Mouse (Mus musculus) embryonic facial prominence, embryonic 10.5 days (tissue): ENCODE data around the gene 1700102P08Rik. TPM values are rescaled to one million over a fixed set of nuclear protein-coding genes. Genes with fewer than 3 reads are reported as not detected.

Experiments
- DNase-seq: peaks from one replicate; pipeline ENCODE4 v3.0.0-alpha.2; 2017; ENCODE audit warnings: low spot score
- H3K27ac ChIP-seq: fragments of 300-500 bp; sonication (generic); replicated peaks from 2 replicates; pipeline ENCODE4 v1.5.1; 2016; ENCODE audit warnings: mild to moderate bottlenecking
- H3K27me3 ChIP-seq: fragments of 300-500 bp; sonication (generic); replicated peaks from 2 replicates; pipeline ENCODE4 v1.6.1; 2016; ENCODE audit warnings: low read depth, mild to moderate bottlenecking; ENCODE audit not compliant: poor library complexity, severe bottlenecking
- H3K36me3 ChIP-seq: fragments of 300-500 bp; sonication (generic); replicated peaks from 2 replicates; pipeline ENCODE4 v1.6.1; 2016; ENCODE audit warnings: mild to moderate bottlenecking, moderate library complexity
- H3K4me1 ChIP-seq: fragments of 300-500 bp; sonication (generic); 2 replicates; pipeline ENCODE4 v1.6.1; 2016
- H3K4me3 ChIP-seq: fragments of 300-500 bp; sonication (generic); 2 replicates; pipeline ENCODE4 v1.5.1; 2016; ENCODE audit warnings: mild to moderate bottlenecking, moderate library complexity
- H3K9me3 ChIP-seq: fragments of 300-500 bp; sonication (generic); 2 replicates; pipeline ENCODE4 v1.6.1; 2016; ENCODE audit warnings: mild to moderate bottlenecking
- WGBS: fragments of 180-500 bp; shearing (Covaris S2); methylation state at CpG from one replicate; pipeline ENCODE4 v1.1.7; 2016; 5-methylcytosine and 5-hydroxymethylcytosine counted together
- polyA plus RNA-seq: library from polyadenylated mRNA; unstranded; fragments of >200 nt; fragmentation: Nextera tagmentation; extraction: Ambion mirVana; gene quantifications from 2 replicates; pipeline ENCODE4 v1.2.1, GENCODE M21; 2016

The 1700102P08Rik gene
- polyA plus RNA-seq: 0.67 and 1.0 TPM in 2 replicates

DNA sequence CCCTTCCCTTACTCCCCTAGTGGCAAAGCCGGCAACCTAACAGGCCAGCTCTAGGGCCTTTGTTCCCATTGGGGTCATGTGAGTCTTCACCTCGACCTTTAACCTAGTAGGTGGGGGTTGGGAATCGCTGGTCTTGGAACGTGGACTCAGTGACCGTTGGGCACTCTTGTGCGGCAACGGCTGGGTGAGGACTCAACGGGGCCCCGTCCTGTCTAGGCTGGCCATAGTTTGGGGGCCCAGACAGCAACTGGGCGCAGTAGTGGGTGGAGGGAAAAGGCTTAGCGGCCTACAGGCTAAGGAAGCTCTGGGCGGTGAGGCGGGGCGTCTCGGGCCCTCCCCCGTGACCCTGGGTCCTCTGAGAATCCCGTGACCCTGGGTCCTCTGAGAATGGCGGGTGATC, at the start of gene 1700102P08Rik:
TSS of gene 1700102P08Rik (plus strand) at position 130 of the 400 bp plus-strand sequence.
- H3K9me3 ChIP-seq: no peaks in the 10 kb centered on the region
- no peak for DNase-seq
- peaks cover 3% of the 10 kb centered on the region; the same call in 1 of the 2 replicates for H3K4me1 ChIP-seq
- H3K4me3 ChIP-seq: no peak within 1 kb of the TSS
- H3K27me3 ChIP-seq: no peaks in the 10 kb centered on the region
- 47% methylated on average over 18 of the region's 18 CpGs for WGBS
- H3K36me3 ChIP-seq: peaks cover 67% of the 10 kb centered on the region
- H3K27ac ChIP-seq: no peak within 1 kb of the TSS; the same call in 1 of the 2 replicates

DNA sequence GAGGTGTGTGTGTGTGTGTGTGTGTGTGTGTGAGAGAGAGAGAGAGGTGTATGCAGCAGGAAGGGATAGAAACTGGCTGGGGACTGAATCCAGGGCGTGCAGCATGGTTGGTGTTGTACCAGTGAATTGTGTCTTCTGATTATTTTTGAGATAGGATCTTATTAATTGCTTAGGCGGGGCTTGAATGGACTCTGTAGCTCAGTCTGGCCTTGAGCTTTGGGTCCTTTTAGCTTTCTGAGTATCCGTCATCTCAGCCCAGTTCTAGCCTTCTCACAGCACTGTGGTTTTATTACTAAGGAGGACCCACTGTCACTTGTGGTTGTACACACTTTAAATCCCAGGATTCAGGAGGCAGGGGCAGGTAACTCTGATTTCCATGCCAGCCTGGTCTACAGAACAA, 49.3 kb upstream of the 1700102P08Rik start:
- WGBS: 83% methylated on average over 3 of the region's 3 CpGs
- Histone ChIP-seq H3K4me1 (peaks cover 44% of the 10 kb centered on the region), H3K27ac (no peak overlapping the region; the same call in 1 of the 2 replicates), H3K9me3 (no peaks in the 10 kb centered on the region), H3K4me3 (no peak overlapping the region), H3K27me3 (no peaks in the 10 kb centered on the region), H3K36me3 (peaks cover 9% of the 10 kb centered on the region)
- DNase-seq: no peak

DNA sequence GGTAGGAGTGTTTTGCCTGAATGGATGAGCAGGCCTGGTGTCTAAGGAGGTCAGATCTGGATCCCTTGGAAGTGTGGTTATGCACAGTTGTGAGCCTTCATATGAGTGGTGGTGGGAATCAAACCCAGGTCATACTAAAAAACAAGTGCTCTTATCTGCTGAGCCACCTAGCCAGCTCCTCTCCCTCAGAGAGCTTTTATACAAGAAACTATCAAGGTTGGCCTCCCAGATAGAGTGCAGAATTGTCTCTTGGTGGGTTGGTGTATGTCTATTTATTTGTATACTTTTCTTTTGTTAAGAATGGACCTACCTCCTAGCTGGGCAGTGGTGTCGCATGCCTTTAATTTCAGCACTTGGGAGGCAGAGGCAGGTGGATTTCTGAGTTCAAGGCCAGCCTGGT, 48.8 kb upstream of the 1700102P08Rik start:
- H3K4me1 ChIP-seq: peaks cover 44% of the 10 kb centered on the region
- no peak overlapping the region for H3K27ac ChIP-seq
- 100% methylated on average over 1 of the region's 1 CpGs for WGBS

DNA sequence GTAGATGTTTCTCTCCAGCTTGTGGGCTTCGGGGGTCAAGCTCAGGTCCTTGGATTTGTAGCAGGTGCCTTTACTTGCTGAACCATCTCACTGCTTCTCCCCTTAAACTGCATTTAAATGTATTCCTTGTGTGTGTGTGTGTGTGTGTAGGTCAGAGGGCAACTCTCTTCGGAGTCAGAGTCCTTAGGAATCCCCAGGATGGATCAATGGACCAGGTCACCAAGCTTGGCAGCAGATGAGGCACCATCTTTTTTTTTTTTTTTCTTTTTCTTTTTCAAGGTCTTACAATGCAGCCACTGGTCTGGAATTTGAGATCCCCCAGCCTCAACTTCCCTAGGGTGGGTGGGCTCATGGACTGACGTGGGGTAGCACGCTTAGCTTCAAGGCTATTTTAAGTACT, 48.1 kb upstream of the 1700102P08Rik start:
- H3K9me3 ChIP-seq: no peaks in the 10 kb centered on the region
- 82% methylated on average over 4 of the region's 4 CpGs for WGBS
- peaks cover 11% of the 10 kb centered on the region for H3K36me3 ChIP-seq
- H3K27ac ChIP-seq: no peak overlapping the region
- no peak for DNase-seq
- H3K4me3 ChIP-seq: no peak overlapping the region
- no peaks in the 10 kb centered on the region for H3K27me3 ChIP-seq
- peaks cover 48% of the 10 kb centered on the region for H3K4me1 ChIP-seq

More for the DNA sequence above, 48.8 kb upstream of the 1700102P08Rik start:
- Histone ChIP-seq H3K36me3 (peaks cover 9% of the 10 kb centered on the region), H3K27me3 (no peaks in the 10 kb centered on the region), H3K4me3 (no peak overlapping the region), H3K9me3 (no peaks in the 10 kb centered on the region)
- DNase-seq: no peak

DNA sequence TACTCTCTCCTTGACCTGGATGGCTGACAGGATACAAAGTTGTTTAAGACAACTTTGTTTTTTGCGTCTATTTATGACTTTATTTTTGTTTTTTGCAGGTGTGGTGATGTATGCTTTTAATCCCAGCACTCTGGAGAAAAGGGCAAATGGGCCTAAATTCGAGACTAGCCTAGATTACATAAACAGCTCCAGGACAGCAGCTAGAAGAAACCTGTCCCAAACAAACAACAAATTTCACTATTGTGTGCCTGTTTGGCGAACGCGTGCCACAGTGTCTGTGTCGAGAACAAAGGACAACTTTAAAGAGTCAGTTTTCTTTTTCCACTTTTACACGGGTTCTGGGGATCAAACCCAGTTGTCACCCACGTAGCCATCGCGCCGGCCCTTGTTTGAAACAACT, 45.6 kb upstream of the 1700102P08Rik start:
- H3K9me3 ChIP-seq: no peaks in the 10 kb centered on the region
- peaks cover 26% of the 10 kb centered on the region for H3K4me1 ChIP-seq
- peak overlapping the region; percentile 96 for H3K27ac ChIP-seq
- no peak for DNase-seq
- H3K36me3 ChIP-seq: peaks cover 28% of the 10 kb centered on the region
- H3K4me3 ChIP-seq: peak overlapping the region; percentile 88
- no peaks in the 10 kb centered on the region for H3K27me3 ChIP-seq
- WGBS: 9% methylated on average over 11 of the region's 11 CpGs

DNA sequence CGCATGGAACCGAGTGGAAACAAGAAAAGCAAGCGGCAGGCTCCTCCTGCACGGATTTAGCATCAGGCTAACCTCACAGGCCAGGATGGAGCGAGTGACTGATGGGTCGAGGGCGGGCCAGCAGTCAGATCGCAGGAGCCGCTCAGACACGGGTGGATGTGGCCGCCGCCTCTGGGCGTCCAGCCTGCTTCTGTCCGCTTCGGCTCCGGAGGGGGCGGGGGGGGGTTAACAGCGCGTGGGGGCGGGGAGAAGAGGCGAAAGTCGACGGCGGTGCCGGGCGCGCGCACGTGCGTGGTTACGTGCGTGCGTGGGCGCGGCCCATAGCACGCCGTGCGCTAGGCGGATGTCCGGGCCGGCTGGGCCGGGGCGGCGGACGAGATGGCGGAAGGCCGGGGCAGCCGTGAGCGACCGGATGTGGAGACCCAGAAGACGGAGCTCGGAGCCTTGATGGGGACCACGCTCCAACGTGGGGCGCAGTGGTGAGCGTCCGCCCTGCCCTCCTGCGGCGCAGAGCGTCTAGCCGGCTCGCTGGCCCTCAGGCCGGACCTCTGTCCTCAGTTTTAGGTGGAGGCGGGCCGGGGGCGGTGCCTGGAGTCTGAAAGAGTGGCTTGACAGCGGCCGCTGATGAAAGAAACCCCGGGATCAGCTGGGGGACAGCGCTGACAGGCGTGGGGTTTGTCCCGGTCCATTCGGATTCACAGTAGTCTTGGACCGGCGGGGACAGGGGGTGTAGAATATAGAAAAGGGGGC, 44.9 kb upstream of the 1700102P08Rik start, which contains the start of gene Usp4:
TSS of gene Usp4 (plus strand) at position 314 of the 750 bp plus-strand sequence.
- peaks cover 35% of the 10 kb centered on the region for H3K36me3 ChIP-seq
- peaks cover 21% of the 10 kb centered on the region for H3K4me1 ChIP-seq
- WGBS: under 1% methylated on average over 75 of the region's 75 CpGs
- DNase-seq: peak; percentile 94
- peak within 1 kb of the TSS; percentile 88 for H3K4me3 ChIP-seq
- no peaks in the 10 kb centered on the region for H3K27me3 ChIP-seq
- H3K27ac ChIP-seq: peak within 1 kb of the TSS; percentile 96
- no peaks in the 10 kb centered on the region for H3K9me3 ChIP-seq

DNA sequence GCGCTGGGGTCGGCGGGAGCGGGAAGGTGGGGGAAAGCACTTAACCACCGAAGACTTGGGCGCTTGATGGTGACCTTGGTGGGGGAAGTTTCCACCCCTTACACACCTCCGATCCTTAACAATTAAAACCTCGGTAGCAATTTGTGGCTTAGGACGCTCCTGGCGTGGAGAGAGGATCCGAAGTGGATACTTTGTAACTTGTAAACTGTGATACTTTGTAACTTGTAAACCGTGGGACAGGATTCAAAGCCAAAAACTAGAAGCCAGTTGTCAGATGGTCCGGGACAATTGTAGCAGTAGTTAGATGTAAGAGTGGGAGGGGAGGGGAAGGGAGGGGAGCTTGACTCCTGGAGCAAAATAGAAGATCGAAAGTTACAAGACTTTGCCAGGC, 44.3 kb upstream of the 1700102P08Rik start:
- Histone ChIP-seq H3K27ac (peak overlapping the region; percentile 96), H3K9me3 (no peaks in the 10 kb centered on the region), H3K4me3 (peak overlapping the region; percentile 88), H3K36me3 (peaks cover 41% of the 10 kb centered on the region), H3K4me1 (peaks cover 21% of the 10 kb centered on the region), H3K27me3 (no peaks in the 10 kb centered on the region)
- 9% methylated on average over 14 of the region's 14 CpGs for WGBS
- no peak for DNase-seq

DNA sequence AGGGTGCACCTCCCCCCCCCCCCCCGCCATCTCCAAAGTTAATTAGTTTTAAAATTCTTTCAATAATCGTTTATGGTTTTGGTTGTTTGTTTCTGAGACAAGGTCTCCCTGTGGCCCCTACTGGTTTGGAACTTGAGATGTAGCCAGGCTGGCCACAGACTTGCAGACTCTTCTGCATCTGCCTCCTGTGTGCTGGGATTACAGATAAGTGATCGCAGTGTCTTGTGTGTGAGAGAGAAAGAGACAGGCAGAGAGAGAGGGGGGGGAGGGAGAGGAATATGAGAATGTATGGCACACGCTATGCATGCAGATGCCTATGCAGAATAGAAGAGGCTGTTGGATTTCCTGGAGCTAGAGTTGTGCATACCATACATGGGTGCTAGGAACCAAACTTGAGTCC, 42.9 kb upstream of the 1700102P08Rik start:
- Histone ChIP-seq H3K27ac (no peak overlapping the region), H3K4me1 (peaks cover 21% of the 10 kb centered on the region), H3K27me3 (no peaks in the 10 kb centered on the region), H3K4me3 (no peak overlapping the region; the same call in 1 of the 2 replicates), H3K36me3 (peaks cover 55% of the 10 kb centered on the region), H3K9me3 (no peaks in the 10 kb centered on the region)
- WGBS: 91% methylated on average over 4 of the region's 4 CpGs
- no peak for DNase-seq

DNA sequence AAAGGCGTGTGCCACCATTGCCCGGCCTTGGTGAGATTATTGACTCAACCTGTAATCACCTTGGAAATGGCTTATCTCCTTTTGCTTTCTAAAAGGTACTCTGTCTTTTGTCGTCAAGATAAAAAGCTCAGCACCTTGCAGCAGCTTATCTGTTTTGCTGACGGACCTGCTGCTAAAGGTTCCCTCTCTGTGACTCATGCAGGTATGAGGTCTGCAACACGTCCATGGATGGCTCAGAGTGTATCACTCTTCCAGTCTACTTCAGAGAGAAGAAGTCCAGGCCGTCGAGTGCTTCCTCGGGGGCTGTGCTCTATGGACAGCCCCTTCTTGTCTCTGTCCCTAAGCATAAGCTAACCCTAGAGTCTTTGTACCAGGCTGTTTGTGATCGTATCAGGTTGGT, 14.4 kb upstream of the 1700102P08Rik start:
- no peak for DNase-seq
- WGBS: 92% methylated on average over 9 of the region's 9 CpGs
- Histone ChIP-seq H3K27ac (no peak overlapping the region), H3K4me1 (no peaks in the 10 kb centered on the region), H3K27me3 (no peaks in the 10 kb centered on the region), H3K9me3 (no peaks in the 10 kb centered on the region), H3K36me3 (peaks cover 99% of the 10 kb centered on the region), H3K4me3 (no peak overlapping the region)

DNA sequence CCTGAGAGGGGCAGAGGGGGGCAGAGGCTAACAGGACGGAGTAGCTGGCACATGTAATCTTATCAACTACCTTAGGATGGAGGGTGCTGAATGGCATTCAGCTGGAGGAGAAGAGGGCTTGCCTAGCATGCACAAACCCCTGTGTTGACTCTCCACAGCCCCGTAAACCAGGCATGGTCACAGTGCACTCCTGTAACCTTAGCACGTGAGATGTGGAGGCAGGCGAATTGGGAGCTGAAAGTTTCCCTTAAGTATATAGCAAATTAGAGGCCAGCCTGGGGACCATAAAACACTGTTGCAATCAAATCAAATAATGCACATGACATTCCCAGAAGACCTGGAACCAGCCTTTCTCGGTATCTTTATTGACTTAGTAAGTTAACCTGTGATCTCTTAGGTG, 13.9 kb upstream of the 1700102P08Rik start:
- H3K4me1 ChIP-seq: no peaks in the 10 kb centered on the region
- H3K27me3 ChIP-seq: no peaks in the 10 kb centered on the region
- no peak for DNase-seq
- H3K36me3 ChIP-seq: peaks cover 99% of the 10 kb centered on the region
- WGBS: 91% methylated on average over 5 of the region's 5 CpGs
- no peak overlapping the region for H3K4me3 ChIP-seq
- no peaks in the 10 kb centered on the region for H3K9me3 ChIP-seq
- no peak overlapping the region for H3K27ac ChIP-seq

DNA sequence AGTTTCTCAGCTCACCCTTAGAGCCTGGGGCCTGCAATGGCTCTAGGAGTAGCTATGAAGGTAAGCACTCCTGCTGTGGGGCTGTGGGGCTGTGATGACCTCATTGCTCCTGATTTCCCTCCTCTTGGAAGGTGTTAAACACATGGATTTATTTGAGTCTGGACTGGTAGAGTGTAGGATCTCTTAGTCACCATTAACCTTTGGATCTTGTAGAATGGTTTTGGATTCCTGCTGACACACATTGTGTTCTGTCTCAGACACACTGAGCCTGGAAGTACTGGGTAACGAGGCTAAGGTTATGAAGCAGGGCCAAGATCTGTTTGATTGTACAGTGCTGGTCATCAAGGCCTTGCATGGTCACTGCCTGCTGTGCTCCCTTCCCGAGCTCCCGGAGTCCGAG, 13.3 kb upstream of the 1700102P08Rik start:
- no peaks in the 10 kb centered on the region for H3K4me1 ChIP-seq
- H3K4me3 ChIP-seq: no peak overlapping the region
- no peaks in the 10 kb centered on the region for H3K27me3 ChIP-seq
- no peak for DNase-seq
- H3K27ac ChIP-seq: no peak overlapping the region
- H3K9me3 ChIP-seq: no peaks in the 10 kb centered on the region
- WGBS: 87% methylated on average over 4 of the region's 4 CpGs
- H3K36me3 ChIP-seq: peaks cover 99% of the 10 kb centered on the region

DNA sequence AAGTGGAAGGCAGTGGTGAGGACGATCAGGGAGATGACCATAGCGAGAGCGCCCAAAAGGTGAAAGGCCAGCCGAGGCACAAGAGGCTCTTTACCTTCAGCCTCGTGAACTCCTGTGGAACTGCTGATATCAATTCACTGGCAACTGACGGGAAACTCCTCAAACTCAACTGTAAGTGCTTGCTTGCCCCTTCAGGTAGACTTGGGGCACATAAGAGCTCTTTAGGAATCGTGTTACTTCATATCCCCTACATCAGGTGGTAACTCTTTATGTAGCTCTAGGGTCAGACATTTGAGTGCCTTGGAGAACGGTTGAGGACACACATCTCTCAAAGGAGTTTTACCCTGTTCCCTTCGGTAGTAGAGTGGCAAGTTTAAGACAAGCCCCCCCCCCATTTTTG, 11.2 kb upstream of the 1700102P08Rik start:
- H3K36me3 ChIP-seq: peaks cover 98% of the 10 kb centered on the region
- no peak overlapping the region for H3K27ac ChIP-seq
- no peak overlapping the region for H3K4me3 ChIP-seq
- H3K27me3 ChIP-seq: no peaks in the 10 kb centered on the region
- no peak for DNase-seq
- 92% methylated on average over 9 of the region's 9 CpGs for WGBS
- no peaks in the 10 kb centered on the region for H3K4me1 ChIP-seq
- H3K9me3 ChIP-seq: no peaks in the 10 kb centered on the region

DNA sequence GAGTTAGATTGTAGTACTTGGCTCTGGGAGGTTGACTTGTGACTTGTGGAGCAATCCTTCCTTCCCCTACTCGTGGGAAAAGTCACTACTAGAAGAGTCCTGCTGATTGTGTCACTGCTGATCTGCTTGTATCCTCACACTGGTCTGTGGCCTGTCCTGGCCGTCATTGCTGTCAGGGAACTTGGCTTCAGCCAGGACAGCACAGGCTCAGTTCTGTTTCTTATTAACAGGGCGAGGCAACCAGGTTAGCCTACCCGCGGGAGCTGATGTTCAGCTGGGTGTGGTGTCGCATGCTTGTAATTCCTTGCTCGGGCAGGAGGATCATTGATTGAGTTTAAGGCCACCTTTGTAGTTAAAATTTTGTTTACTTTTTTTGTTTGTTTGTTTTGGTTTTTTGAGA, 7.6 kb upstream of the 1700102P08Rik start:
- WGBS: 63% methylated on average over 7 of the region's 7 CpGs
- no peak overlapping the region for H3K4me3 ChIP-seq
- H3K27me3 ChIP-seq: no peaks in the 10 kb centered on the region
- H3K4me1 ChIP-seq: no peaks in the 10 kb centered on the region
- no peaks in the 10 kb centered on the region for H3K9me3 ChIP-seq
- H3K36me3 ChIP-seq: peaks cover 98% of the 10 kb centered on the region
- no peak overlapping the region for H3K27ac ChIP-seq
- DNase-seq: no peak
